ENCODE assay signal across 20 mouse cellular contexts in genomic region chr17:24365863-24366262, GRCm38 (mm10). TPM values are rescaled to one million over a fixed set of nuclear protein-coding genes. Genes with fewer than 3 reads are reported as not detected.
A peak's percentile ranks its signal among the peaks of the same experiment; 100 is the strongest.
DNase-seq lines count a peak whose midpoint lies in the region; ATAC-seq lines count a peak whose summit lies in the region.
"Had no signal": no experiment of that assay in that cellular context is flagged by ENCODE, and none has a peak within 500 bp of the region (broad histone marks: within the 10 kb centered on the region; RNA-seq: fewer than 3 reads in every experiment).

No protein-coding gene starts in this region.

- H3K9ac ChIP-seq in embryonic facial prominence, embryonic 13.5 days, result peak overlapping the region; percentile 4; the same call in 1 of the 2 replicates
- H3K9ac ChIP-seq: limb, embryonic 13.5 days; midbrain, embryonic 15.5 days had no signal

- no peak overlapping the region for H3K4me2 ChIP-seq in embryonic facial prominence, embryonic 13.5 days
- H3K4me2 ChIP-seq: limb, embryonic 13.5 days; midbrain, embryonic 15.5 days had no signal

- H3K4me3 ChIP-seq in embryonic facial prominence, embryonic 13.5 days, result no peak overlapping the region
- no peak overlapping the region for H3K4me3 ChIP-seq in embryonic facial prominence, embryonic 10.5 days
- H3K4me3 ChIP-seq: heart, embryonic 10.5 days; limb, embryonic 13.5 days; midbrain, embryonic 15.5 days had no signal

- 61% methylated on average over 13 of the region's 13 CpGs for WGBS in embryonic facial prominence, embryonic 13.5 days
- 56% methylated on average over 13 of the region's 13 CpGs for WGBS in embryonic facial prominence, embryonic 10.5 days

- no peaks in the 10 kb centered on the region for H3K27me3 ChIP-seq in embryonic facial prominence, embryonic 13.5 days
- H3K27me3 ChIP-seq in embryonic facial prominence, embryonic 10.5 days (replicated peaks; ENCODE audit: low read depth, poor library complexity, severe bottlenecking), result no peaks in the 10 kb centered on the region
- H3K27me3 ChIP-seq: limb, embryonic 13.5 days; midbrain, embryonic 15.5 days had no signal

- ATAC-seq in embryonic facial prominence, embryonic 13.5 days (ENCODE audit: insufficient number of reproducible peaks, insufficient read depth, low FRiP score, low TSS enrichment, low read depth), result no peak
- ATAC-seq: activated CD4-positive, CD25-positive, alpha-beta regulatory T cell, adult 4 months; forebrain, embryonic 14.5 days; hindbrain, embryonic 16.5 days; intestine, postnatal 0 days; midbrain, embryonic 15.5 days had no signal

- H3K4me1 ChIP-seq in embryonic facial prominence, embryonic 13.5 days, result no peaks in the 10 kb centered on the region
- 0 out of 2 replicates have a peak, but pooled peaks cover 3% of the 10 kb centered on the region for H3K4me1 ChIP-seq in embryonic facial prominence, embryonic 10.5 days
- H3K4me1 ChIP-seq: limb, embryonic 13.5 days; midbrain, embryonic 15.5 days had no signal

- H3K27ac ChIP-seq in embryonic facial prominence, embryonic 13.5 days, result no peak overlapping the region
- H3K27ac ChIP-seq in embryonic facial prominence, embryonic 10.5 days (replicated peaks), result no peak overlapping the region
- H3K27ac ChIP-seq: heart, embryonic 10.5 days; limb, embryonic 13.5 days; macrophage; midbrain, embryonic 15.5 days had no signal

- H3K9me3 ChIP-seq in embryonic facial prominence, embryonic 13.5 days, result no peaks in the 10 kb centered on the region
- H3K9me3 ChIP-seq in embryonic facial prominence, embryonic 10.5 days, result no peaks in the 10 kb centered on the region
- H3K9me3 ChIP-seq: heart, embryonic 10.5 days; limb, embryonic 13.5 days; midbrain, embryonic 15.5 days had no signal

- no peak for DNase-seq in embryonic facial prominence, embryonic 10.5 days (ENCODE audit: low spot score)
- DNase-seq in kidney, postnatal 14 days, result peak; percentile 39
- no peak for DNase-seq in kidney, postnatal 10 days
- DNase-seq in ZHBTc4 (ENCODE audit: low read depth, low spot score) (peak; percentile 41), adipocyte (ENCODE audit: low spot score) (no peak)
- DNase-seq in lung, postnatal 14 days, result peak; percentile 57
- DNase-seq in gastrocnemius, postnatal 25 days, result no peak
- DNase-seq: adrenal gland, postnatal 25 days; cerebellum, adult 18-20 months; thymus, postnatal 36 days had no signal

- no peaks in the 10 kb centered on the region for H3K36me3 ChIP-seq in embryonic facial prominence, embryonic 13.5 days
- peaks cover 8% of the 10 kb centered on the region; the same call in 1 of the 2 replicates for H3K36me3 ChIP-seq in embryonic facial prominence, embryonic 10.5 days (replicated peaks)

RNA-seq across cellular contexts. Expression of gene Abca3, which starts 14.1 kb away (rescaled TPM):
- 5.3 and 6.5 TPM in 2 replicates for polyA plus RNA-seq in embryonic facial prominence, embryonic 13.5 days (2015; fragmentation: Nextera tagmentation; extraction: Ambion mirVana)
- 6.1 and 7.1 TPM in 2 replicates for polyA plus RNA-seq in embryonic facial prominence, embryonic 10.5 days (2016; fragmentation: Nextera tagmentation; extraction: Ambion mirVana)
- 1 to 10 TPM; 6.7 to 7.3 TPM for total RNA-seq in gastrocnemius, postnatal 25 days (2021)

RNA-seq across cellular contexts. Expression of gene Abca17, which starts 15.0 kb away (rescaled TPM):
- not detected in 2 replicates for polyA plus RNA-seq in embryonic facial prominence, embryonic 13.5 days (2015; fragmentation: Nextera tagmentation; extraction: Ambion mirVana)
- polyA plus RNA-seq in embryonic facial prominence, embryonic 10.5 days (2016; fragmentation: Nextera tagmentation; extraction: Ambion mirVana), result 0.16 TPM in 1 of 2 replicates, not detected in the other
- not detected for total RNA-seq in gastrocnemius, postnatal 25 days (2021)
- total RNA-seq: heart, postnatal 25 days had no signal
- polyA plus RNA-seq: heart, embryonic 10.5 days; intestine, postnatal 0 days; limb, embryonic 13.5 days had no signal

RNA-seq across cellular contexts. Expression of gene Rnps1, which starts 48.5 kb away (rescaled TPM):
- 296 and 317 TPM in 2 replicates for polyA plus RNA-seq in embryonic facial prominence, embryonic 13.5 days (2015; fragmentation: Nextera tagmentation; extraction: Ambion mirVana)
- 471 and 476 TPM in 2 replicates for polyA plus RNA-seq in embryonic facial prominence, embryonic 10.5 days (2016; fragmentation: Nextera tagmentation; extraction: Ambion mirVana)
- 10 to 100 TPM; 47.3 to 50.6 TPM for total RNA-seq in gastrocnemius, postnatal 25 days (2021)

Comparison
In these comparisons a context has a peak if more than half of its experiments do, and no peak if none do; other contexts are left out.
1. DNase-seq: peak in kidney, postnatal 14 days (single experiment), ZHBTc4 (single experiment) and lung, postnatal 14 days (single experiment); none in embryonic facial prominence, embryonic 10.5 days (single experiment), kidney, postnatal 10 days (single experiment), adipocyte (single experiment) and gastrocnemius, postnatal 25 days (single experiment).